Mouse (Mus musculus): ENCODE measurements at regions not wholly inside any gene's neighbourhood (a gene's known extent, or its start where the extent isn't known, plus 50 kb on each side); places are given as distances from the start of the nearest gene placed in this dataset.

- no peak for ATAC-seq (ENCODE audit: extremely low read depth, insufficient number of reproducible peaks, low FRiP score, poor library complexity, severe bottlenecking)
Observed at GRCm38 (mm10) chr13:31313821-31314220, 242.1 kb upstream of the Foxq1 start.

- no peak for ATAC-seq (ENCODE audit: extremely low read depth, insufficient number of reproducible peaks, low FRiP score, poor library complexity, severe bottlenecking)
Observed at GRCm38 (mm10) chr13:31317066-31317465, 238.9 kb upstream of the Foxq1 start.

GRCm38 (mm10) chr13:31318008-31318407 lies 237.9 kb upstream of the Foxq1 start:
- ATAC-seq (ENCODE audit: extremely low read depth, insufficient number of reproducible peaks, low FRiP score, poor library complexity, severe bottlenecking) = no peak

- no peak for ATAC-seq (ENCODE audit: extremely low read depth, insufficient number of reproducible peaks, low FRiP score, poor library complexity, severe bottlenecking)
Observed at GRCm38 (mm10) chr13:31321411-31321810, 234.5 kb upstream of the Foxq1 start.

DNA sequence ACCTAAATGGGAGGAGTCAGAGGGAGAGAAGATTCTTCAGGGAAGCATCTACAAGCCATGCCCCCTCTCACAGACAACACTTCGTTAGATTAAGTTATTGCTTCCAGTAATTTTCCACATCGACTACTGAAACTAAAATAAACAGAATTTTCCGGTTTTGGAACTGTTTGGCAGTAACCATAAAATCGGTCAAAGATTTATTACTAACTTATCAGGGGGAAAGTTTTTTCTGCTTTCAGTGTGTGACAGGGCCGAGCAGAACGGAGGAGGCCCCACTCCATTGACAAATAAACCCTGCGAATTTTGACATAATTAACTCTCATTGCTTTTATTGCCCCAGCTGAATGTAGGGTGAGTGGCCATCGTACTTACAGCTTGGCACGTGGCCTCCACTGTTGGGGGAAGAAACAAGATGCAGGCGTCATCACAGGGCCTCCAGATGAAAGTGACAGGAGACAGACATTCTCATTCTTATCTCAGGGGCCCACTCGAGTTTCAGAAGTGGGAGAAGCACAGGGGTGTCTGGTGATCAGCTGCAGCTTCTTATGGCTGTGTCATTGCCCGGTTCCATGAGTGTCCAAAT lies 229.6 kb upstream of the Foxq1 start:
- ATAC-seq (ENCODE audit: extremely low read depth, insufficient number of reproducible peaks, low FRiP score, poor library complexity, severe bottlenecking) = no peak

DNA sequence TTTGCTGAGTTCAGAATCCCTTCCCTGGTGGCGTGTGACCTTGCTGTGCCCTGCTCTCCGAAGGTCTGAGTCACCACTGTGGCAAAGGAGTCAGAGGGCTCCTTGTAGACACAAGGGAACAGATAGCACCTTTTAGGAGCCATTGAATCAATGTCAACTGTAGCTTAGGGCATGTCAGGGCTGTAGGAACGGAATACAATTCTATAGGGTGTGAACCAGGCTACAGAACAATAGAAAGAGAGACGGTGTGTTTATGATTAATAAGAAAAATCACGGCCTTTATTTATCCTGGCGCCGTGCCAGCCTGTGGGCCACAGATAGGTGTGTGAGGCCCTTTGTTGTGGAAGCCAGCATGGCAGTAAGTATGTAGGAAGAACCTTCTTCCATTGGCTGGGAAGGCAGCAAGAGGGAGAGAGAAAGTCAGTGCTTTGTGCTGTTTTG lies 228.4 kb upstream of the Foxq1 start:
- no peak for ATAC-seq (ENCODE audit: extremely low read depth, insufficient number of reproducible peaks, low FRiP score, poor library complexity, severe bottlenecking)

- ATAC-seq (ENCODE audit: extremely low read depth, insufficient number of reproducible peaks, low FRiP score, poor library complexity, severe bottlenecking) = no peak
Observed at GRCm38 (mm10) chr13:31328756-31329155, 227.2 kb upstream of the Foxq1 start.

GRCm38 (mm10) chr13:31330731-31331130 lies 225.2 kb upstream of the Foxq1 start:
- no peak for ATAC-seq (ENCODE audit: extremely low read depth, insufficient number of reproducible peaks, low FRiP score, poor library complexity, severe bottlenecking)

DNA sequence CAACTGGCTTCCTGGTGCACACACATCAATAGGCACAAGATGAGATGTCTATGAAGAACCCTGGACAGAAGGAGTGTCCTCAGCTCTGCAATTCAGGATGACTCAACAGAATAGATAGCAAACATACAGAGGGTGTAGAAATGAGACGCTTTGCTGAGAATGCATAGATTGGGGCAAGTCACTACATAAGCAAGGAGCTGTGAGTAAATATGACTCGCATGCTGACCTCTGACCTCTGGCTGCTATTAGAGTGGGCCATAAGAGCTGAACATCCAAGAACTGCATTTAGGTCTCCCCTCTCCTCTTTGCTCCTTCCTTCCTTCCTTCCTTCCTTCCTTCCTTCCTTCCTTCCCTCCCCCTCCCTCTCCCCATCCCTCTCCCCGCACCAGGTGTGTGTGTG lies 221.0 kb upstream of the Foxq1 start:
- ATAC-seq (ENCODE audit: extremely low read depth, insufficient number of reproducible peaks, low FRiP score, poor library complexity, severe bottlenecking) = no peak

DNA sequence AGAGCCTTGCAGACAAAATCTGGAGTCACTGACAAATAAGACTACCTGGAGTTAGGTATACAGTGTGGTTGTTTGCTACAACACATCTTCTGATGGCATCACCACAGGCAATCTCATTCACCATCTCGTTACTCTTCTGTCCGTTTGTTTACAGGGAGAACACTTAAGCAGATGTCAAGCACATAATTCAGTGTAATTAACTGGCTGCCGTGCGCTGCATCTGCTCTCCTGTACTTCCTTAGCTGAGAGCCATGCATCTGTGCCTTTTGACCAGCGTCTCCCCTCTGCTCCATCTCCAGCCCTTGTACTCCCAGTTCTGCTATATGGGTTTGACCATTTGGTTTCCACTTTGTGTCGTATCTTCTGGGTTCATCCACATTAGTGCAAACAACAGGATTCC lies 218.3 kb upstream of the Foxq1 start:
- ATAC-seq (ENCODE audit: extremely low read depth, insufficient number of reproducible peaks, low FRiP score, poor library complexity, severe bottlenecking) = no peak

- ATAC-seq (ENCODE audit: extremely low read depth, insufficient number of reproducible peaks, low FRiP score, poor library complexity, severe bottlenecking) = no peak
Observed at GRCm38 (mm10) chr13:31339386-31339785, 216.5 kb upstream of the Foxq1 start.

DNA sequence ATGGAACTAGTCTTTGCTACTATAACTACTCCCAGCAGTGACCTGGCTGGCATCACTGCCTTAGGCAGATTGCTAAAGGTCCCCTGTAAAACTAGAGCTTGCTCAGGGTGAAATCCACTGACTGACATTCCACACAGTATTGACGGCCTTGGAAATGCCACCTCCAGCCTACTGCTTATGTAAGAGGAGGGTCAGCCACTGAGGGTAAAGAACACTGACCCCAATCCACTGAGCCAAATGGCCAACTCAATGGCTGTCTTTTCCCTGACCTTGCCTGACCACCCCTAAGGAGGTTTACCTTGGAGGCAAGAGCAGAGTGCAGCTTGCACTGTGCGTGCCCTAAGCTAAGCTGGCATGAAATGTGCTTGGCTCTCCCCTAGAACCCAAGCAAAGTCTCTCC lies 216.0 kb upstream of the Foxq1 start:
- ATAC-seq (ENCODE audit: extremely low read depth, insufficient number of reproducible peaks, low FRiP score, poor library complexity, severe bottlenecking) = no peak

DNA sequence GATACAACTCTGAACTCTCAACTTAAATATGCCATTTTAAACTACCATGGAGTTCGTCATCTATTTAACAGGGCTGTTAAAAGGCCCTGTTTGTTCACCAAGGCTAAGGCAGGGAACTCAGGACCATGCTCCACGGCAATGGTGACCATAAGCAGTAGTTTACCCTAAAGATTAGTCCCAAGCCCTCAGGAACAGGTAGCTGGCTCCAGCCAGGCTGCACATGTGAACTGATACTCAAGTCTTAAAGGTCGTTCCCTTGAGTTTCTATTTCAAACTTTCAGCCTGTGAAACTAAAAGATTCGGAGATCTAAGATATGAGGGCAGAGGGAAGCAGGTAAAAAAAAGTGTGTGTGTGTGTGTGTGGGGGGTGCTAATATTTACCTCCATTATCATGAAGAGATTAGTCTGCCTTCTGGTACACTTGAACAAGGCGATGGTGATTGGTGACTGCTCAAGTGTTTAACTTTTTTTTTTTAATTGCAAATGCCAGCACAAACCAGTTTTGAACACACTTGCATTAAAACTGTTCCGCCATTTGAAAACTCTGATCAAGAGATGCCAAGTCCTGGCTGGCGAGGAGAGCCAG lies 215.5 kb upstream of the Foxq1 start:
- no peak for ATAC-seq (ENCODE audit: extremely low read depth, insufficient number of reproducible peaks, low FRiP score, poor library complexity, severe bottlenecking)

DNA sequence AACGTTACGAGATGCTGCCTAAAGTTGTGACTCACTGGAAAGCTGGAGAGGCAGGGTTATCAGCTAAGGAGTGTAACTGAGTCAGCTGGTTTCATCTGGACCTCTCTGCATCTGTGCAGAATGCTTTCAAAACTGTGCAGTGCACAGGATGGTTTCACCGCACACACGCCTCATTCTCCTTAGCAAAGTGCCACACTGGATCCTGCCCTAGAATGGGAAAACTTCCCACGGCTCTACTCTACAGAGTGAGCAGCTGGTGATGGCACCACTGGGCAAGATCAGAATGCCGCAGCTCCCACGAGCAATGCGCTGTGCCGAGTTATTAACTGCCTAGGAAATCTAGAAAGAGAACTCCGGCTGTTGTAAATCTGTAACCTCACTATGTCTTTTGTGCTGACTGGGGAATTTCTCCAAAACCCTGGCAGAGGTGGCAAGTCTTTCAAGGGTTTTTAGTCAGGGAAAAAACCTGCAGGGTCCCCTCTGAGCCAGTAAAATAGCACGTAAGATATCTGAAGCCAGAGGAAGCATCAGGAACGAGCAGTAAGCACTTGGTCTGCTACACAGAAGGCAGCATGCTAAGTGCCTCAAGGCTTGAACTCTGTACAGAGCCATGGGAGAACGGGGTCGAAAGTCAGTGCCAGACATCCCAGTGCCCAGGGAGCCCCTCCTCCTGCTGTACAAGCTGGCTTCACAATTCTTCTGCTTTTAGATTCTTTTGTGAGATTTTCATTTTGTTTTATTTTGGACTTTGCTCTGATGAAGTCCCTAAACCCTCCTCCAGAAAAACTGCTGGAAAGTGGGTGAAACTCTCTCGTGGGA lies 214.4 kb upstream of the Foxq1 start:
- ATAC-seq (ENCODE audit: extremely low read depth, insufficient number of reproducible peaks, low FRiP score, poor library complexity, severe bottlenecking) = no peak

DNA sequence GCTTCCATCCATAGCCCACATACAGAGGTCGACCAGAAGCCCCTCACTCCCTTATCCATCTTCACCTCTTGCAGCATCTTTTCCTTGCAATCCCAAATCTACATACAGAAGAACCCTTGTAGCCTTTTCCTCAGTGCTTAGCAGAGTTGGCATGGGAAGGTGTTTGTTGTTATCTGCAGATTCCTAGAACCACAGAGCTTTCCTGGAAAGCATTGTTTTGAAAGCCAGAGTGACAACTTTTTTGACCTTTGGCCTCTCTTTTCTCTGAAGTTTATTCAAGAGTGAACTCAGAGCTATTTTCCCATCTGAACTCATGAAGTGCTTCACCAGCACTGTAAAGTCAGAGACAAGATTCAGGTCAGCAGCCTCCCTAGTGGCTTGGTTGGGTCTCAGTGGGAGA lies 209.7 kb upstream of the Foxq1 start:
- no peak for ATAC-seq (ENCODE audit: extremely low read depth, insufficient number of reproducible peaks, low FRiP score, poor library complexity, severe bottlenecking)

- 0 out of 2 replicates have a peak, but pooled peaks have one; percentile 30 for ATAC-seq (ENCODE audit: extremely low read depth, insufficient number of reproducible peaks, low FRiP score, poor library complexity, severe bottlenecking)
Observed at GRCm38 (mm10) chr13:31347000-31347399, 208.9 kb upstream of the Foxq1 start.

DNA sequence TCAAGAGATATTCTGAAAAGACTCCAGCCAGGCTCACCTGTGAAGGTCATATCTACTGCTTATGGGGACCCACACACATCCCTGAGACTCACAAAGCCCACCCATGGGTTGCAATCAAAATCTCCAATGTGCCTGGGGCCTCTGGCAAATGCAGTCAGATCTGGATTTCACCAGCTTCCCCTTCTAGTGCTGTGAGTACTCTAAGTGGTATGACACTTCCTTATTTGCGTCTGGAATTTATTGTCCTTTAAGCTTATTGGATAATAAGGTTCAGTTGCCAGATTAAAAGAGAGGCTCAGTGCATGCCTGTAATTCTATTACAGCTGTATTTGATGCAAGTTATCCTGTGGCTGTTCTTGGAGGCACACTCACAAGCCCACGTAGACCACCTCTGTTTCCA lies 206.3 kb upstream of the Foxq1 start:
- ATAC-seq (ENCODE audit: extremely low read depth, insufficient number of reproducible peaks, low FRiP score, poor library complexity, severe bottlenecking) = no peak

DNA sequence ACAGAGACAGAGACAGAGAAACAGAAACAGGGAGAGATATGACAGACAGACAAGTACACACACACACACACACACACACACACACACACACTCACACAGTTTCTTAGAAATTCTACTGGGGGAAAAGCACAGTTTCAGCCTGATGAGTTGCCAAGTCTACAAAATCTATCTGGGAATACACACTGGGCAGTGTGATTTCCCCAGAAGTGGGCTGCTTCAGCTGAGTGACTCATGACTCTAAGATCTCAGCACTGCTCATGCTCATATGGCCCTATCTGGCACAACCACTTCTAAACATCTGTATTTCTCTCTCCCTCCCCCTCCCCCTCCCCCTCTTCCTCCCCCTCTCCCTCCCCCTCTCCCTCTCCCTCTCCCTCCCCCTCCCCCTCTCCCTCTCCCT lies 204.5 kb upstream of the Foxq1 start:
- ATAC-seq (ENCODE audit: extremely low read depth, insufficient number of reproducible peaks, low FRiP score, poor library complexity, severe bottlenecking) = no peak

DNA sequence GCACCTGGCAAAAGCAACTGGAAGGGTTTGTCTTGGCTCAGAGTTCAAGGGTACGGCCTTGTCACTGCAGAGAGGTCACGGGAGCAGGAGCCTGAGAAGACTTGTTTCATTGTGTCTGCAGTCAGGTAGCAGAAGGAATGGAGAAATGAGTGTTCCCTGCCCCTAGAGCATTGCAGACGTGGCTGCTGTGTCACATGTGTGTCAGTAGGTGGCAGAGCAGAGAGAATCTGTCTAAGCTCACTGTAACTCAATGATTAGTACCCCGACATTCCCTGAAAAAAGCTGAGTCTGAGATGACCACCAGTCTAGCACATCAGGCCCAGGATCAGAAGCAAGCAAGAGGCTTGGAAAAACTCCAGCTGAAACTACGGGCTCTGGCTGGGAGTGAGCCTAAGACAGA lies 203.1 kb upstream of the Foxq1 start:
- no peak for ATAC-seq (ENCODE audit: extremely low read depth, insufficient number of reproducible peaks, low FRiP score, poor library complexity, severe bottlenecking)

- no peak for ATAC-seq (ENCODE audit: extremely low read depth, insufficient number of reproducible peaks, low FRiP score, poor library complexity, severe bottlenecking)
Observed at GRCm38 (mm10) chr13:31359353-31359752, 196.6 kb upstream of the Foxq1 start.
